Mouse (Mus musculus): ENCODE measurements at regions not wholly inside any gene's neighbourhood (a gene's known extent, or its start where the extent isn't known, plus 50 kb on each side); places are given as distances from the start of the nearest gene placed in this dataset.

- TF ChIP-seq CTCF (IDR thresholded peaks at IDR 0.05; ENCODE audit: borderline replicate concordance, insufficient read depth, low read length) (no peak), POLR2A (IDR thresholded peaks at IDR 0.05; ENCODE audit: low read depth, low read length) (no peak)
These were observed 715.4 kb upstream of the Tbl1xr1 start for GRCm38 (mm10) chr3:21361069-21361468.

All from embryonic fibroblast, embryonic 13.5 days (primary cell).